Mouse (Mus musculus) embryonic facial prominence, embryonic 12.5 days (tissue): ENCODE measurements around the gene Ucp2. TPM values are rescaled to one million over a fixed set of nuclear protein-coding genes. Genes with fewer than 3 reads are reported as not detected.

Experiments
- ATAC-seq: fragments of 200-750 bp; cut with Nextera tagmentation; 2 replicates; pipeline ENCODE4 v1.8.0; 2017; ENCODE audit not compliant: insufficient number of reproducible peaks, insufficient read depth, low FRiP score, low TSS enrichment
- H3K27ac ChIP-seq: fragments of 300-500 bp; sonication (generic); 2 replicates; pipeline ENCODE4 v1.5.1; 2016; ENCODE audit warnings: mild to moderate bottlenecking
- H3K27me3 ChIP-seq: fragments of 300-500 bp; sonication (generic); 2 replicates; pipeline ENCODE4 v1.6.1; 2016; ENCODE audit warnings: mild to moderate bottlenecking, moderate library complexity
- H3K36me3 ChIP-seq: fragments of 300-500 bp; sonication (generic); 2 replicates; pipeline ENCODE4 v1.6.1; 2016; ENCODE audit warnings: mild to moderate bottlenecking
- H3K4me1 ChIP-seq: fragments of 300-500 bp; sonication (generic); 2 replicates; pipeline ENCODE4 v1.6.1; 2016
- H3K4me2 ChIP-seq: fragments of 300-500 bp; sonication (generic); replicated peaks from 2 replicates; pipeline ENCODE4 v1.6.1; 2016; ENCODE audit warnings: mild to moderate bottlenecking, moderate library complexity
- H3K4me3 ChIP-seq: fragments of 300-500 bp; sonication (generic); 2 replicates; pipeline ENCODE4 v1.5.1; 2016; ENCODE audit warnings: mild to moderate bottlenecking
- H3K9ac ChIP-seq: fragments of 300-500 bp; sonication (generic); 2 replicates; pipeline ENCODE4 v1.6.1; 2016; ENCODE audit warnings: mild to moderate bottlenecking, moderate library complexity
- H3K9me3 ChIP-seq: fragments of 300-500 bp; sonication (generic); 2 replicates; pipeline ENCODE4 v1.6.1; 2016; ENCODE audit warnings: mild to moderate bottlenecking, moderate library complexity
- WGBS: fragments of 180-500 bp; shearing (Covaris S2); methylation state at CpG from one replicate; pipeline ENCODE4 v1.1.7; 2016; 5-methylcytosine and 5-hydroxymethylcytosine counted together
- polyA plus RNA-seq: library from polyadenylated mRNA; unstranded; fragments of >200 nt; fragmentation: Nextera tagmentation; extraction: Ambion mirVana; gene quantifications from 2 replicates; pipeline ENCODE4 v1.2.1, GENCODE M21; 2016

Gene Ucp2
- polyA plus RNA-seq, 1 experiment from 2014 or later: 164 TPM

GRCm38 (mm10) chr7:100496371-100496770 is 3.2 kb downstream of the Ucp2 start:
- peak overlapping the region; percentile 86 for H3K27ac ChIP-seq
- H3K4me3 ChIP-seq: no peak overlapping the region
- WGBS: 82% methylated on average over 6 of the region's 6 CpGs
- H3K4me2 ChIP-seq: peak overlapping the region; percentile 95
- H3K9ac ChIP-seq: no peak overlapping the region
- H3K4me1 ChIP-seq: peaks cover 44% of the 10 kb centered on the region
- no peak for ATAC-seq
- H3K27me3 ChIP-seq: 0 out of 2 replicates have a peak, but pooled peaks cover 9% of the 10 kb centered on the region
- no peaks in the 10 kb centered on the region for H3K9me3 ChIP-seq
- peaks cover 30% of the 10 kb centered on the region for H3K36me3 ChIP-seq

- H3K4me3 ChIP-seq: no peak overlapping the region
- no peak overlapping the region; the same call in 1 of the 2 replicates for H3K4me2 ChIP-seq
- H3K9ac ChIP-seq: no peak overlapping the region
- 0 out of 2 replicates have a peak, but pooled peaks cover 9% of the 10 kb centered on the region for H3K27me3 ChIP-seq
- H3K27ac ChIP-seq: no peak overlapping the region
- H3K4me1 ChIP-seq: peaks cover 44% of the 10 kb centered on the region
- no peaks in the 10 kb centered on the region for H3K9me3 ChIP-seq
- peaks cover 30% of the 10 kb centered on the region for H3K36me3 ChIP-seq
- no peak for ATAC-seq
- WGBS: 97% methylated on average over 9 of the region's 9 CpGs
These were observed 3.7 kb downstream of the Ucp2 start for GRCm38 (mm10) chr7:100496791-100497190.

GRCm38 (mm10) chr7:100497402-100497801 is 4.3 kb downstream of the Ucp2 start:
- peaks cover 44% of the 10 kb centered on the region for H3K4me1 ChIP-seq
- H3K9me3 ChIP-seq: no peaks in the 10 kb centered on the region
- H3K36me3 ChIP-seq: peaks cover 30% of the 10 kb centered on the region
- ATAC-seq: no peak
- no peak overlapping the region for H3K9ac ChIP-seq
- 0 out of 2 replicates have a peak, but pooled peaks cover 8% of the 10 kb centered on the region for H3K27me3 ChIP-seq
- no peak overlapping the region for H3K27ac ChIP-seq
- H3K4me2 ChIP-seq: no peak overlapping the region
- WGBS: 84% methylated on average over 4 of the region's 4 CpGs
- no peak overlapping the region for H3K4me3 ChIP-seq

- Histone ChIP-seq H3K9me3 (no peaks in the 10 kb centered on the region), H3K4me1 (peaks cover 39% of the 10 kb centered on the region), H3K4me3 (no peak overlapping the region), H3K4me2 (no peak overlapping the region), H3K27ac (no peak overlapping the region), H3K9ac (no peak overlapping the region), H3K36me3 (peaks cover 30% of the 10 kb centered on the region), H3K27me3 (0 out of 2 replicates have a peak, but pooled peaks cover 2% of the 10 kb centered on the region)
- ATAC-seq: no peak
- WGBS: 90% methylated on average over 13 of the region's 13 CpGs
These were observed 4.8 kb downstream of the Ucp2 start for GRCm38 (mm10) chr7:100497982-100498381.

GRCm38 (mm10) chr7:100499465-100499864 is 6.3 kb downstream of the Ucp2 start:
- ATAC-seq: no peak
- H3K4me2 ChIP-seq: no peak overlapping the region
- H3K4me3 ChIP-seq: no peak overlapping the region
- no peaks in the 10 kb centered on the region for H3K27me3 ChIP-seq
- peaks cover 30% of the 10 kb centered on the region for H3K36me3 ChIP-seq
- H3K4me1 ChIP-seq: peaks cover 24% of the 10 kb centered on the region
- H3K9ac ChIP-seq: no peak overlapping the region
- H3K27ac ChIP-seq: no peak overlapping the region
- no peaks in the 10 kb centered on the region for H3K9me3 ChIP-seq

- no peak overlapping the region for H3K4me3 ChIP-seq
- no peak overlapping the region for H3K4me2 ChIP-seq
- H3K36me3 ChIP-seq: peaks cover 30% of the 10 kb centered on the region
- H3K9me3 ChIP-seq: no peaks in the 10 kb centered on the region
- WGBS: 73% methylated on average over 16 of the region's 16 CpGs
- no peak for ATAC-seq
- peaks cover 17% of the 10 kb centered on the region for H3K4me1 ChIP-seq
- no peaks in the 10 kb centered on the region for H3K27me3 ChIP-seq
- no peak overlapping the region for H3K9ac ChIP-seq
- no peak overlapping the region for H3K27ac ChIP-seq
These were observed 7.3 kb downstream of the Ucp2 start for GRCm38 (mm10) chr7:100500276-100500977.

GRCm38 (mm10) chr7:100501027-100501843 is 8.1 kb downstream of the Ucp2 start:
- H3K4me2 ChIP-seq: no peak overlapping the region
- no peaks in the 10 kb centered on the region for H3K27me3 ChIP-seq
- H3K36me3 ChIP-seq: peaks cover 30% of the 10 kb centered on the region
- no peak overlapping the region; the same call in 1 of the 2 replicates for H3K27ac ChIP-seq
- no peaks in the 10 kb centered on the region for H3K9me3 ChIP-seq
- 64% methylated on average over 6 of the region's 6 CpGs for WGBS
- no peak for ATAC-seq
- peaks cover 9% of the 10 kb centered on the region for H3K4me1 ChIP-seq
- H3K9ac ChIP-seq: no peak overlapping the region
- H3K4me3 ChIP-seq: no peak overlapping the region

GRCm38 (mm10) chr7:100501844-100502373 is 8.8 kb downstream of the Ucp2 start:
- no peak for ATAC-seq
- H3K4me1 ChIP-seq: peaks cover 2% of the 10 kb centered on the region; the same call in 1 of the 2 replicates
- H3K9ac ChIP-seq: no peak overlapping the region
- no peaks in the 10 kb centered on the region for H3K27me3 ChIP-seq
- H3K9me3 ChIP-seq: no peaks in the 10 kb centered on the region
- H3K4me3 ChIP-seq: no peak overlapping the region
- H3K4me2 ChIP-seq: no peak overlapping the region
- WGBS: 68% methylated on average over 2 of the region's 2 CpGs
- peaks cover 28% of the 10 kb centered on the region for H3K36me3 ChIP-seq
- no peak overlapping the region for H3K27ac ChIP-seq

- WGBS: 76% methylated on average over 7 of the region's 7 CpGs
These were observed 9.3 kb downstream of the Ucp2 start for GRCm38 (mm10) chr7:100502374-100502922.

GRCm38 (mm10) chr7:100503076-100503475 is 9.9 kb downstream of the Ucp2 start:
- Histone ChIP-seq H3K27me3 (no peaks in the 10 kb centered on the region), H3K4me3 (no peak overlapping the region), H3K4me1 (no peaks in the 10 kb centered on the region), H3K27ac (no peak overlapping the region), H3K4me2 (no peak overlapping the region), H3K9ac (no peak overlapping the region), H3K36me3 (peaks cover 17% of the 10 kb centered on the region), H3K9me3 (no peaks in the 10 kb centered on the region)
- 94% methylated on average over 5 of the region's 5 CpGs for whole genome bisulfite sequencing
- ATAC-seq: no peak

More at GRCm38 (mm10) chr7:100502374-100502922, 9.3 kb downstream of the Ucp2 start:
- no peaks in the 10 kb centered on the region for H3K4me1 ChIP-seq
- no peak overlapping the region for H3K4me2 ChIP-seq
- H3K36me3 ChIP-seq: peaks cover 23% of the 10 kb centered on the region
- no peaks in the 10 kb centered on the region for H3K27me3 ChIP-seq
- H3K4me3 ChIP-seq: no peak overlapping the region
- no peak overlapping the region for H3K9ac ChIP-seq
- no peaks in the 10 kb centered on the region for H3K9me3 ChIP-seq
- ATAC-seq: no peak
- no peak overlapping the region for H3K27ac ChIP-seq

- no peaks in the 10 kb centered on the region for H3K4me1 ChIP-seq
- H3K9ac ChIP-seq: no peak overlapping the region
- H3K4me3 ChIP-seq: no peak overlapping the region
- no peaks in the 10 kb centered on the region for H3K9me3 ChIP-seq
- peaks cover under 1% of the 10 kb centered on the region; the same call in 1 of the 2 replicates for H3K36me3 ChIP-seq
- no peaks in the 10 kb centered on the region for H3K27me3 ChIP-seq
- H3K4me2 ChIP-seq: no peak overlapping the region
- 81% methylated on average over 13 of the region's 13 CpGs for WGBS
- H3K27ac ChIP-seq: no peak overlapping the region
- ATAC-seq: no peak
These were observed 11.8 kb downstream of the Ucp2 start for GRCm38 (mm10) chr7:100504740-100505487.
